Mouse (Mus musculus) hindbrain, embryonic 13.5 days (tissue): Measurements from ENCODE around the gene AL731706.1. TPM values are rescaled to one million over a fixed set of nuclear protein-coding genes. Genes with fewer than 3 reads are reported as not detected.

Experiments used
- ATAC-seq: fragments of 200-750 bp; cut with Nextera tagmentation; 2 replicates; pipeline ENCODE4 v1.8.0; 2017; ENCODE audit warnings: moderate TSS enrichment; ENCODE audit not compliant: low FRiP score
- H3K27ac ChIP-seq: fragments of 300-500 bp; sonication (generic); 2 replicates; pipeline ENCODE4 v1.5.1; 2015; ENCODE audit warnings: inconsistent platforms, mild to moderate bottlenecking, moderate library complexity
- H3K27me3 ChIP-seq: fragments of 300-500 bp; sonication (generic); 2 replicates; pipeline ENCODE4 v1.6.1; 2015; ENCODE audit warnings: mild to moderate bottlenecking, inconsistent platforms
- H3K36me3 ChIP-seq: fragments of 300-500 bp; sonication (generic); 2 replicates; pipeline ENCODE4 v1.6.1; 2015; ENCODE audit warnings: mild to moderate bottlenecking, inconsistent platforms
- H3K4me1 ChIP-seq: fragments of 300-500 bp; sonication (generic); replicated peaks from 2 replicates; pipeline ENCODE4 v1.6.1; 2015; ENCODE audit warnings: inconsistent platforms
- H3K4me2 ChIP-seq: fragments of 300-500 bp; sonication (generic); 2 replicates; pipeline ENCODE4 v1.6.1; 2015; ENCODE audit warnings: inconsistent platforms, mild to moderate bottlenecking, moderate library complexity
- H3K4me3 ChIP-seq: fragments of 300-500 bp; sonication (generic); 2 replicates; pipeline ENCODE4 v1.5.1; 2015; ENCODE audit warnings: mild to moderate bottlenecking, inconsistent platforms
- H3K9ac ChIP-seq: fragments of 300-500 bp; sonication (generic); 2 replicates; pipeline ENCODE4 v1.6.1; 2015; ENCODE audit warnings: mild to moderate bottlenecking, inconsistent platforms
- H3K9me3 ChIP-seq: fragments of 300-500 bp; sonication (generic); 2 replicates; pipeline ENCODE4 v1.6.1; 2016; ENCODE audit warnings: inconsistent platforms
- WGBS: fragments of 180-500 bp; shearing (Covaris S2); methylation state at CpG from one replicate; pipeline ENCODE4 v1.1.7; 2015; 5-methylcytosine and 5-hydroxymethylcytosine counted together
- polyA plus RNA-seq: library from polyadenylated mRNA; unstranded; fragments of >200 nt; fragmentation: Nextera tagmentation; extraction: Ambion mirVana; gene quantifications from 2 replicates; pipeline ENCODE4 v1.2.1, GENCODE M21; 2015

AL731706.1 gene
- polyA plus RNA-seq, 1 experiment from 2014 or later = 23.0 TPM

DNA sequence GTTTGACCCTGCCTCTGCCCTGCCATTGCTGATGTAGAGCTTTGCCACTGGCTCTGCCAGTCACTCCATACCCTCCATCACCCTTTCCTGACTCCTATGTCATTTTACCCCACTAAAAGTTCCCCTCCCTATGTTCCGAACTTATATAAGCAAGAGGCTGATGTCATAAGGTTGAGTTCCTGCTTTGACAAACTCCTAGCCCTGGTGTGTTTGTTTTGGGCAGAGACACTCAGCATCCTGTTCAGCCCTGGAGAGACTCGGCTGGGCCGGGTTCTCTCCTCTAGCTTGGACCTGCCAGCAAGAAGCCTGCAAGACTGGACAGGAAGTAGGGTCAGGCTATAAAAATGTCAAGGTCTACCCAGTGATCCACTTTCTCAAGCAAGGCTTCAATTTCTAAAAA is 58.3 kb downstream of the AL731706.1 start:
- WGBS = 78% methylated on average over 3 of the region's 3 CpGs

More for the DNA sequence above, 58.3 kb downstream of the AL731706.1 start:
- H3K4me2 ChIP-seq = no peak overlapping the region
- H3K4me3 ChIP-seq = no peak overlapping the region
- H3K36me3 ChIP-seq = no peaks in the 10 kb centered on the region
- no peak for ATAC-seq
- H3K27me3 ChIP-seq = no peaks in the 10 kb centered on the region
- no peaks in the 10 kb centered on the region for H3K9me3 ChIP-seq
- no peaks in the 10 kb centered on the region for H3K4me1 ChIP-seq
- H3K27ac ChIP-seq = no peak overlapping the region
- no peak overlapping the region for H3K9ac ChIP-seq

Other genes with a start within 250 kb of the AL731706.1 start
- 134 and 141 TPM in 2 replicates for gene Snap25, start 177.9 kb downstream of the AL731706.1 start, polyA plus RNA-seq
- 29.6 and 37.6 TPM in 2 replicates for gene AL731706.2, start 5.7 kb downstream of the AL731706.1 start, polyA plus RNA-seq
- gene Slx4ip, start 171 bp downstream of the AL731706.1 start, polyA plus RNA-seq = 14.1 and 14.6 TPM in 2 replicates
- 12.8 and 14.2 TPM in 2 replicates for gene Mkks, start within 50 bp of the AL731706.1 start, polyA plus RNA-seq
- 16.3 and 17.7 TPM in 2 replicates for gene Jag1, start 225.3 kb upstream of the AL731706.1 start, polyA plus RNA-seq